In the genomic region with DNA sequence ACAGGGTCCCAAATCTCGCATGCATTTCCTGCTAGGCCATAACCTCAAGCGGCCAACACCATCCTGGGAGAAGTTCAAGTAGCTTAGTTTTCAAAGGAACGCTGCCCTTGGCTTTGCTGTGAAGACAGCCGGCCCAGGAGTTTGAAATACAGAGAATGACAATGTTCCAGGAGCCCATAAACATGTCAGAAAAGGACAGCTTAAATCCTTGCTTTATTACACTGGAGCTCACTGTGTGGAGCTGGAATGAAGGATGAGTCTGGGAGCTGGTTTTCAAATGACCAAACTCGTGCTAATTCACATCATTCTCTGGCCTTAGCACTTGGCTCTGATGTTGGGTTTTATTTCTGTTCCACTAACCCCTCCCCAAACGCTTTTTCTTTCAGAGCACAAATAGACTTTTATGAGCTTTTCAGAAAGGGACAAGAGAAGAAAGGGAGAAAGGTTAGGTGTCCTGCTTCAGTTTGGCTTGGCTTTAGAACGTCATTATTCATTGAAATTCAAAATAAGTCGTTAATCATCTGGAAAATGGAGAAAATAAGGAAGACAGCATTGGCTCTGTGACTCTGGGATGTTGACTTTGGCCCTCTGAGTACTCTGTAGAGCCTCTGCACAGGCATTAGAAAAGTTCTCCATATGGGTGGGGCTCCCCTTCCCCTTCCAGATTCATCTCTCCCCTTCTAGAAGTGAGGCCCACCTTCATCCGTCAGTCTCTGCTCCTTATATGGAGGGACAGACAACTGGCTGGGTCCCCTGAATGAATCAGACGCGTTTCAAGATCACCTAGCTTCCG, we compare ENCODE assay signal across 14 mouse cellular contexts. TPM values are rescaled to one million over a fixed set of nuclear protein-coding genes. Genes with fewer than 3 reads are reported as not detected.
DNase-seq lines count a peak whose midpoint lies in the region; ATAC-seq and TF ChIP-seq lines count a peak whose summit lies in the region.
"Had no signal": no experiment of that assay in that cellular context is flagged by ENCODE, and none has a peak within 500 bp of the region (broad histone marks: within the 10 kb centered on the region; RNA-seq: fewer than 3 reads in every experiment).

No protein-coding gene starts in this region.

- H3K27ac ChIP-seq in hindbrain, postnatal 0 days: no peak overlapping the region
- no peak overlapping the region for H3K27ac ChIP-seq in hindbrain, embryonic 14.5 days
- H3K27ac ChIP-seq in intestine, embryonic 16.5 days (ENCODE audit: low read length): no peak overlapping the region
- H3K27ac ChIP-seq: forebrain, embryonic 13.5 days had no signal

- no peak for TF ChIP-seq CTCF in hindbrain, postnatal 0 days (IDR thresholded peaks at IDR 0.05; ENCODE audit: low read depth)

- H3K27me3 ChIP-seq in hindbrain, postnatal 0 days (ENCODE audit: insufficient read depth, low read length): no peaks in the 10 kb centered on the region
- no peaks in the 10 kb centered on the region for H3K27me3 ChIP-seq in hindbrain, embryonic 14.5 days (ENCODE audit: control insufficient read depth, insufficient read depth, low read length)
- no peaks in the 10 kb centered on the region for H3K27me3 ChIP-seq in intestine, embryonic 16.5 days (replicated peaks; ENCODE audit: control insufficient read depth, insufficient read depth, low read length)
- H3K27me3 ChIP-seq: forebrain, embryonic 13.5 days; Patski had no signal

- no peak overlapping the region for H3K4me2 ChIP-seq in hindbrain, postnatal 0 days (ENCODE audit: low read depth, low read length)
- H3K4me2 ChIP-seq in hindbrain, embryonic 14.5 days (replicated peaks): no peak overlapping the region
- H3K4me2 ChIP-seq in intestine, embryonic 16.5 days (ENCODE audit: low read depth, low read length): no peak overlapping the region
- H3K4me2 ChIP-seq: forebrain, embryonic 13.5 days; liver, embryonic 11.5 days had no signal

- no peaks in the 10 kb centered on the region for H3K9me3 ChIP-seq in hindbrain, postnatal 0 days (ENCODE audit: low read length)
- H3K9me3 ChIP-seq in hindbrain, embryonic 14.5 days (ENCODE audit: control insufficient read depth, low read length): no peaks in the 10 kb centered on the region
- H3K9me3 ChIP-seq in intestine, embryonic 16.5 days (ENCODE audit: control insufficient read depth, low read length): no peaks in the 10 kb centered on the region
- H3K9me3 ChIP-seq: forebrain, embryonic 13.5 days had no signal

- no peaks in the 10 kb centered on the region for H3K36me3 ChIP-seq in hindbrain, postnatal 0 days (ENCODE audit: insufficient read depth, low read length)
- no peaks in the 10 kb centered on the region for H3K36me3 ChIP-seq in hindbrain, embryonic 14.5 days (replicated peaks; ENCODE audit: control insufficient read depth, insufficient read depth)
- H3K36me3 ChIP-seq in intestine, embryonic 16.5 days (ENCODE audit: control insufficient read depth, insufficient read depth, low read length): no peaks in the 10 kb centered on the region

- peak; percentile 20 for DNase-seq in adrenal gland, postnatal 10 days
- no peak for DNase-seq in adrenal gland, postnatal 4 days (ENCODE audit: low spot score in 2 of 2)
- DNase-seq in hindbrain, postnatal 0 days (ENCODE audit: low spot score): peak; percentile 9
- no peak for DNase-seq in hindbrain, embryonic 14.5 days (ENCODE audit: low spot score)
- DNase-seq in kidney, adult 9 months: peak; percentile 13
- DNase-seq in mesoderm, embryonic 11.5 days (ENCODE audit: low read depth, low spot score): peak; percentile 21
- DNase-seq in spleen, postnatal 36 days (ENCODE audit: low spot score in 2 of 2): no peak
- DNase-seq: cerebellum, postnatal 36 days; thymus, postnatal 4 days had no signal

- H3K9ac ChIP-seq in hindbrain, postnatal 0 days (replicated peaks; ENCODE audit: low read length): no peak overlapping the region
- H3K9ac ChIP-seq in hindbrain, embryonic 14.5 days: no peak overlapping the region
- H3K9ac ChIP-seq in intestine, embryonic 16.5 days (ENCODE audit: low read depth, low read length): no peak overlapping the region
- H3K9ac ChIP-seq: forebrain, embryonic 13.5 days had no signal

- no peaks in the 10 kb centered on the region for H3K4me1 ChIP-seq in hindbrain, postnatal 0 days (ENCODE audit: insufficient read depth, low read length)
- no peaks in the 10 kb centered on the region for H3K4me1 ChIP-seq in hindbrain, embryonic 14.5 days (replicated peaks; ENCODE audit: control insufficient read depth, insufficient read depth, low read length)
- H3K4me1 ChIP-seq in intestine, embryonic 16.5 days (ENCODE audit: control insufficient read depth, insufficient read depth, low read length): 0 out of 2 replicates have a peak, but pooled peaks cover 1% of the 10 kb centered on the region
- H3K4me1 ChIP-seq: forebrain, embryonic 13.5 days had no signal

- 71% methylated on average over 12 of the region's 12 CpGs for WGBS in hindbrain, postnatal 0 days
- 69% methylated on average over 12 of the region's 12 CpGs for WGBS in hindbrain, embryonic 14.5 days
- 59% methylated on average over 12 of the region's 12 CpGs for WGBS in intestine, embryonic 16.5 days

- no peak overlapping the region for H3K4me3 ChIP-seq in hindbrain, postnatal 0 days (ENCODE audit: low read length)
- H3K4me3 ChIP-seq in hindbrain, embryonic 14.5 days (replicated peaks; ENCODE audit: low read length): no peak overlapping the region
- H3K4me3 ChIP-seq in intestine, embryonic 16.5 days (ENCODE audit: low read length): no peak overlapping the region
- H3K4me3 ChIP-seq: forebrain, embryonic 13.5 days; myocyte had no signal

- no peak for ATAC-seq in hindbrain, postnatal 0 days
- no peak for ATAC-seq in hindbrain, embryonic 14.5 days (ENCODE audit: low FRiP score)
- no peak for ATAC-seq in intestine, embryonic 16.5 days
- ATAC-seq: forebrain, embryonic 13.5 days; Patski had no signal

RNA-seq across cellular contexts. Expression of a gene that starts 42.9 kb away (rescaled TPM):
- 100 to 1,000 TPM; 103 to 115 TPM for total RNA-seq in adrenal gland, postnatal 10 days (2021)
- 100 to 1,000 TPM; 147 to 158 TPM for total RNA-seq in adrenal gland, postnatal 4 days (2021)
- total RNA-seq in hindbrain, postnatal 0 days (2014; rRNA removed): 28.8 and 37.4 TPM in 2 replicates
- 30.7 and 33.9 TPM in 2 replicates for polyA plus RNA-seq in hindbrain, postnatal 0 days (2015; fragmentation: Nextera tagmentation; extraction: Ambion mirVana)
- 48.2 and 53.7 TPM in 2 replicates for polyA plus RNA-seq in hindbrain, embryonic 14.5 days (2014; fragmentation: Nextera tagmentation; extraction: Ambion mirVana)
- 70.3 and 74.6 TPM in 2 replicates for polyA plus RNA-seq in intestine, embryonic 16.5 days (2015; fragmentation: Nextera tagmentation; extraction: Ambion mirVana)

Comparison
In these comparisons a context has a peak if more than half of its experiments do, and no peak if none do; other contexts are left out.
1. DNase-seq: peak in adrenal gland, postnatal 10 days (single experiment), hindbrain, postnatal 0 days (single experiment), kidney, adult 9 months (single experiment) and mesoderm, embryonic 11.5 days (single experiment); none in adrenal gland, postnatal 4 days (0 of 2), hindbrain, embryonic 14.5 days (single experiment) and spleen, postnatal 36 days (0 of 2).